Mouse (Mus musculus): ENCODE data around the gene Klrb1c. TPM values are rescaled to one million over a fixed set of nuclear protein-coding genes. Genes with fewer than 3 reads are reported as not detected.
A peak's percentile ranks its signal among the peaks of the same experiment; 100 is the strongest.
"Not testable (repeated sequence)": the region's sequence is repeated elsewhere in the genome, so short reads cannot be mapped to it uniquely, and the experiment has no call there.

The Klrb1c gene
- polyA plus RNA-seq, 1 experiment from 2014 or later = not detected

DNA sequence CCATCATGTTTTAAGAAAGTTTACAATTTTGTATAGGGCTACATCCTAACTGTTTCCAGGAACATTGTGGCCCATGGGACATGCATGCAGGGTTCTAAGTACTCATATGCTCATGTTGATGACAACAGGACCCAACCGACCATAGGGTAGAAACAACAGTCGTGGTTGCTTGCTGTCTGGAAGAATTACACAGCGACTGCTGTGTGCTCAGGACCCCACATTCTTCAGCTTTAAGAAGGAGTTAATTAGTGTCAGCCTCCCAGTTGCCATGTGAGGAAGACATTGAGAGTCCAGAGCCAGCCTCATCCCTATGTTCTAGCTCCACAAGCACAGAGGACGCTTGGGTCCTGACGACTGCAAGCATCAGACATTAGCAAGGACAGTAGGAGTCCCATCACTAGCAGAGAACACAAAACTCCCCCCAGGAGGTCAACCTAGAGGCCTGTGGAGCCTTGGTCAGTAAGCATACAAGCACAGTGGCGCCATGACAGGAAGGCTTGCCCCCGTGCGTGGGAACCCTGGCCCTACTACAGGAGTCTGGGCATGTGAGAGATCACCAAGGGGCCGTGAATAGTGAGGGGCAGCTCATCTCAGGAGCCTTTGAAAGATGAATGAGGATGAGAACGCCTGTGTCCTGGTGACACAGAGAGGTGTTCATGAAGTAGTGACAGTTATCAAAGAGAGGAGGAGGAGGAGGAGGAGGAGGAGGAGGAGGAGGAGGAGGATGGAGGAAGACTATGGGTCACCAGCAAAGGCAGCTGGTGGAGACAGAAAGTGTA, 25.9 kb downstream of the Klrb1c start:
- not testable (repeated sequence) for DNase-seq; H3K9ac ChIP-seq (replicated peaks; ENCODE audit: low read length); H3K36me3 ChIP-seq (ENCODE audit: control insufficient read depth, insufficient read depth, low read length); H3K4me1 ChIP-seq (ENCODE audit: control insufficient read depth, insufficient read depth, low read length); H3K9me3 ChIP-seq (ENCODE audit: control insufficient read depth, low read length); H3K27me3 ChIP-seq (ENCODE audit: control insufficient read depth, insufficient read depth, low read length); ATAC-seq (ENCODE audit: low FRiP score, low TSS enrichment)
- Histone ChIP-seq H3K4me3 (replicated peaks; ENCODE audit: low read depth, low read length) (peak overlapping the region; percentile 52), H3K27ac (replicated peaks; ENCODE audit: low read depth, low read length) (peak overlapping the region; percentile 85; the same call in 1 of the 2 replicates), H3K4me2 (ENCODE audit: low read length) (peak overlapping the region; percentile 65)
- WGBS = 64% methylated on average over 10 of the region's 10 CpGs

DNA sequence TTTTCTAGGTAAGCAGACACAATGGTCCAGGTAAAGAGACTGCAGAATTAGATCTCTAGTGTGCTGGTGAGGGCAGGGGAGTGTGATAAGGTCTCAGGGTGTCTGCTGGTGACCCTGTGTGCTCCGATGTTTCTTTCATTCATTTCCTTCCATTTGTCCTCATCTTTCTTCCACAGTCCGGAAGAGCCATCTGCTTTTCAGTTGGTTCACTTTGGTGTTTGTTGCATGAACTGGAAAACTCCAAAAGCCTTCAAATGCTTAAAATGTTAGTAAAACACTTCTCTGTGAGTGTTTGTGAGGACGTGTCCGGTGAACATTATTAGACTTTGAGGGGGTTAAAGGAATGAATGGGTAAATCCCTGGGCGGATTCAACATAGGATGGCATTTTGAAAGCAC, 27.9 kb downstream of the Klrb1c start:
- ATAC-seq (ENCODE audit: low FRiP score, low TSS enrichment) (no peak), DNase-seq (peak; percentile 49)
- Histone ChIP-seq H3K9ac (replicated peaks; ENCODE audit: low read length) (peak overlapping the region; percentile 54), H3K4me2 (ENCODE audit: low read length) (peak overlapping the region; percentile 45), H3K36me3 (ENCODE audit: control insufficient read depth, insufficient read depth, low read length) (no peaks in the 10 kb centered on the region), H3K4me1 (ENCODE audit: control insufficient read depth, insufficient read depth, low read length) (peaks cover 7% of the 10 kb centered on the region; the same call in 1 of the 2 replicates), H3K27me3 (ENCODE audit: control insufficient read depth, insufficient read depth, low read length) (no peaks in the 10 kb centered on the region), H3K27ac (replicated peaks; ENCODE audit: low read depth, low read length) (peak overlapping the region; percentile 80), H3K4me3 (replicated peaks; ENCODE audit: low read depth, low read length) (peak overlapping the region; percentile 58), H3K9me3 (ENCODE audit: control insufficient read depth, low read length) (no peaks in the 10 kb centered on the region)
- 44% methylated on average over 5 of the region's 5 CpGs for WGBS

DNA sequence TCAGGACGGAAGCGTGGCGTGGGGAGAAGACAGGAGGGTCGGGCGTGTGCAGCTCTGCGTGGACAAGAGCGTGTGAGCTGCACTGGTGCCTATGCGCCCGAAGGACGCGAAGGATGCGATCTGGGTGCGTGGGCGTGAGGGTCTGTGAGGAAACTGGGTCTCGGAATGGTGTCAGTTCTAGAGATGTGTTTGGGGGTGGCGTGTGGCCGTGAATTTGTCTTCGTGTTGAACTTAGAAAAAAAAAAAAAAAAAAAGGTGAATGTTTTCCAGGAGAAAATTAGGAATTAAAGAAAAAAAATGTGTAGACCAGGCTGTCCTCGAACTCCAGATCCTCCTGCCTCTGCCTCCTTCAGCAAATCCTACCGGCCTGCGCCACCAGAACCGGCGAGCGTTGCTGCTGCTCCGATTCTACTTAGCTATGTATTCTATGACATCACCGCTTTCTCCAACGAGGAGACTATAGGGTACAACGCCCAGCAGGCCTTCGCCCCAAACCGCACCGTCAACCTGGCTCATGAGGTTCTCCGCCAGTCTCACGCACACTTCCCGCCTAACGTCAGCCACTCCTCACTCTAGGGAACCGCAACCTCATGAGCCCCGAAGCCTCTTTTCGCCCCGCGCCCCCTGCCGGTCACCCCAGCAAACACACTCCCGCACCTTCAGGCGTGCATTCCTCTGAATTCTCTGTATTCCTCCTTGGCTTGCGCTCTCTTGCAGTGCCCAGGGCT, 28.4 kb downstream of the Klrb1c start:
- H3K9me3 ChIP-seq (ENCODE audit: control insufficient read depth, low read length); H3K4me1 ChIP-seq (ENCODE audit: control insufficient read depth, insufficient read depth, low read length); H3K27me3 ChIP-seq (ENCODE audit: control insufficient read depth, insufficient read depth, low read length); H3K36me3 ChIP-seq (ENCODE audit: control insufficient read depth, insufficient read depth, low read length): not testable (repeated sequence)
- H3K9ac ChIP-seq (replicated peaks; ENCODE audit: low read length) = peak overlapping the region; percentile 70
- ATAC-seq (ENCODE audit: low FRiP score, low TSS enrichment) (peak; percentile 81), DNase-seq (peak; percentile 92)
- peak overlapping the region; percentile 89 for H3K27ac ChIP-seq (replicated peaks; ENCODE audit: low read depth, low read length)
- under 1% methylated on average over 44 of the region's 44 CpGs for WGBS
- H3K4me3 ChIP-seq (replicated peaks; ENCODE audit: low read depth, low read length) = peak overlapping the region; percentile 58
- H3K4me2 ChIP-seq (ENCODE audit: low read length) = peak overlapping the region; percentile 45

DNA sequence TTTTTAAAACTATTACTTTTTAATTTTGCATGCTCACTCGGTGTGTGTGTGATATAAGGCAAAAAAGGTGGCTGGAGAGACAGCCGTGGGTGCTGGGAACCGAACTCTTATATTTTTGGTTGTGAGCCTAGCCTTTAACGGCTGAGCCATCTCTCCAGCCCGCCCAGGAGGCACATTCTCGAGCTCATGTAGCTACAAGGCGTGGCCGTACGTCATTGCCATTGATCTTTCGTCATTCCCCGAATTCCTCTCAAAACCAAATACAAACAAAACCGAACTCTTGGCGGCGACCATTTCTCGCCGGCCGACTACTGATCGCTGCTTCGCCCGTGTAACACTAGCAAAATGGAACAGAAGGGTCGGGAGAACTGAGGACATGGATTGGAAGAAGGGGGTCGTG, 29.0 kb downstream of the Klrb1c start:
- not testable (repeated sequence) for H3K9me3 ChIP-seq (ENCODE audit: control insufficient read depth, low read length); H3K27me3 ChIP-seq (ENCODE audit: control insufficient read depth, insufficient read depth, low read length); H3K36me3 ChIP-seq (ENCODE audit: control insufficient read depth, insufficient read depth, low read length); H3K4me1 ChIP-seq (ENCODE audit: control insufficient read depth, insufficient read depth, low read length)
- under 1% methylated on average over 22 of the region's 22 CpGs for WGBS
- peak overlapping the region; percentile 58 for H3K4me3 ChIP-seq (replicated peaks; ENCODE audit: low read depth, low read length)
- DNase-seq = peak; percentile 91
- ATAC-seq (ENCODE audit: low FRiP score, low TSS enrichment) = peak; percentile 51
- peak overlapping the region; percentile 40 for H3K4me2 ChIP-seq (ENCODE audit: low read length)
- H3K27ac ChIP-seq (replicated peaks; ENCODE audit: low read depth, low read length) = peak overlapping the region; percentile 89
- peak overlapping the region; percentile 70 for H3K9ac ChIP-seq (replicated peaks; ENCODE audit: low read length)

DNA sequence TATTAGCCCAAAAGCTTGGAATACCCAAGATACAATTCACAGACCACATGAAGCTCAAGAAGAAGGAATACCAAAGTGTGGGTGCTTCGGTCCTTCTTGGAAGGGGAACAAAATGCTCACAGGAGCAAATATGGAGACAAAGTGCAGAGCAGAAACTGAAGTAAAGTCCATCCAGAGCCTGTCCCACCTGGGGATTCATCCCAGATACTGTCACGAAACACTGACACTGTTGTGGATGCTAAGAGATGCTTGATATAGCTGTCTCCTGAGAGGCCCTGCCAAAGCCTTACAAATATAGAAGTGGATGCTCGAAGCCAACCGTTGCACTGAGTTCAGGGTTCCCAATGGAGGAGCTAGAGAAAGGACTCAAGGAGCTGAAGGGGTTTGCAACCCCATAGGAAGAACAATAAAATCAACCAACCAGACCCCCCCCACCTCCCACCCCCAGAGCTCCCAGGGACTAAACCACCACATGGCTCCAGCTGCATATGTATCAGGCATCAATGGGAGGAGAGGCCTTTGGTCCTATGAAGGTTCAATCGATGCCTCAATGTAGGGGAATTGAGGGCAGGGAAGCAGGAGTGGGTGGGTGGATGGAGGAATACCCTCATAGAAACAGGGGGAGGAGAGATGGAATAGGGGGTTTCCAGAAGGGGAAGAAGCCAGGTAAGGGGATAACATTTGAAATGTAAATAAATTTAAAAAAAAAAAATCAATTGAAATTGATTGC, 29.6 kb downstream of the Klrb1c start:
- ATAC-seq (ENCODE audit: low FRiP score, low TSS enrichment) = no peak
- no peaks in the 10 kb centered on the region for H3K36me3 ChIP-seq (ENCODE audit: control insufficient read depth, insufficient read depth, low read length)
- peak; percentile 21 for DNase-seq
- H3K9me3 ChIP-seq (ENCODE audit: control insufficient read depth, low read length) = no peaks in the 10 kb centered on the region
- H3K4me3 ChIP-seq (replicated peaks; ENCODE audit: low read depth, low read length) = peak overlapping the region; percentile 58; the same call in 1 of the 2 replicates
- H3K4me2 ChIP-seq (ENCODE audit: low read length) = peak overlapping the region; percentile 34
- 0 out of 2 replicates have a peak overlapping the region, but pooled peaks have one; percentile 16 for H3K27ac ChIP-seq (replicated peaks; ENCODE audit: low read depth, low read length)
- 79% methylated on average over 5 of the region's 5 CpGs for WGBS
- H3K27me3 ChIP-seq (ENCODE audit: control insufficient read depth, insufficient read depth, low read length) = no peaks in the 10 kb centered on the region
- no peak overlapping the region for H3K9ac ChIP-seq (replicated peaks; ENCODE audit: low read length)
- H3K4me1 ChIP-seq (ENCODE audit: control insufficient read depth, insufficient read depth, low read length) = 0 out of 2 replicates have a peak, but pooled peaks cover 7% of the 10 kb centered on the region

DNA sequence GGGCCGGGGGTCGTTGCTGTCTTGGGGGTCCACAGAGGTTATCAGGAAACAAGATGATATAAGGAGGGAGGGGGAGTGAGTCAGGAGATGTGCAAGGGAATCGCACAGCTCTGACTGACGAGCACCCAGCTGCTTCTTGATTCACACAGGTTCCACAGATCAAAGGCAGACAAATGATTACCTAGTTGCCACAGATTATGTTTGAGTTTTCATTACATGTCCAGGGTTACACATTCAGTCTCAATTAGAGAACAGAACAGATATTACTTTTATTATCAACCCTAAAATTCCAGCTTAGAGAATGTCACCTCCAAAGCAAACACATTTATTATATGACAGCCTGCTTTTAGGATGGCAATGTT, 33.6 kb downstream of the Klrb1c start:
- not testable (repeated sequence) for H3K4me3 ChIP-seq (replicated peaks; ENCODE audit: low read depth, low read length); DNase-seq; H3K9me3 ChIP-seq (ENCODE audit: control insufficient read depth, low read length); ATAC-seq (ENCODE audit: low FRiP score, low TSS enrichment); H3K4me1 ChIP-seq (ENCODE audit: control insufficient read depth, insufficient read depth, low read length); H3K9ac ChIP-seq (replicated peaks; ENCODE audit: low read length); H3K27ac ChIP-seq (replicated peaks; ENCODE audit: low read depth, low read length); H3K27me3 ChIP-seq (ENCODE audit: control insufficient read depth, insufficient read depth, low read length); H3K36me3 ChIP-seq (ENCODE audit: control insufficient read depth, insufficient read depth, low read length); H3K4me2 ChIP-seq (ENCODE audit: low read length)
- 67% methylated on average over 4 of the region's 4 CpGs for WGBS

DNA sequence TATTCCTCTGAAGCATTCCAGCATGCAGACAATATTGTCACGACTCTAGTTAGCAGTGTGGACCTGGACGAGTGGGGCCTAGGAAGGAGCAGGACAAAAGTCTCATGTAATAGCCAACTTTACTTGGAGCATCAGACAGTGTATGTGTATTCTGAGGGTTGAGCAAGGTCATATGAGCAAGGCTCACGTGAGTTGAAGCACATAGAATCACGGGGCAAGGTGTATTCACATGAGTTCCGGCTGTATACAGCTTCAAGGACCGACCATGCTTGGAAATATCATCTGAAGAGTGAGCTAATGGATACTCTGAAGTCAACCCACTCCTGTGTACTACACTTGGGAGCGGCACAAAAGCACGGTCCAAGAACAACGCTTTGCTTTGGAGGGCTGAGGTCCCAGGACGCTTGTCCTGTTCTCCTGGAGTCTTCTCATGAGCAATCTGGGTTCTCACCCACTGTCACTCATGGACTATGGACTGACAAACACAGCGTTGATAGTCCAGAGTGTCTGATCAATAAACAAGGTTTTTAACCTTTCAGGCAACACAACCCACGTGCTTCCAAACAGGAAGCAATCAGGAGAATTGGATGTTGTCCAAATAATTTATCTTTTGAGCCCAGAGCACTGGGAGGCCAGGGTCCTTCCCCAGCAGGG, 34.1 kb downstream of the Klrb1c start:
- peak overlapping the region; percentile 67; the same call in 1 of the 2 replicates for H3K27ac ChIP-seq (replicated peaks; ENCODE audit: low read depth, low read length)

DNA sequence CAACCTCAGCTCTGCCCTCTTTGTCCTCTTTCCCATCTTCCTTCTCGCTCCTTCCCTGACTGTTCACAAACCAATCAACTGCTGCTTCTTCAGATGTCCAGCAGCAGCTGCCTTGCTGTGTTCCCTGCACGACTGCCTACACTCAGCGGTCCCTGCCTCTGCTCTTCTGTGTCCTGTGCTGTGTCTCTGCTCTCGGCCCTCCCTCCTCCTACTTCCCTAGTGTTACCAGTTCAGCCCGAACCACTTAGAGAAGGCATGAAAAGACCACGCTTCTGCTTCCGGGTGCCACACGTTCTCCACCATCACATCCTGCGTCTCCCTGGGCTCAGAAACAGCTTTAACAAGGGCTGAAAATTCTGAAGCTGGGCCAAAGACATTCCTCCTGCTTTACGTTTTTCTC, 34.8 kb downstream of the Klrb1c start:
- H3K4me1 ChIP-seq (ENCODE audit: control insufficient read depth, insufficient read depth, low read length); H3K4me3 ChIP-seq (replicated peaks; ENCODE audit: low read depth, low read length); H3K9ac ChIP-seq (replicated peaks; ENCODE audit: low read length); H3K36me3 ChIP-seq (ENCODE audit: control insufficient read depth, insufficient read depth, low read length); H3K27me3 ChIP-seq (ENCODE audit: control insufficient read depth, insufficient read depth, low read length); H3K9me3 ChIP-seq (ENCODE audit: control insufficient read depth, low read length): not testable (repeated sequence)
- 30% methylated on average over 10 of the region's 10 CpGs for WGBS
- peak; percentile 68; the same call in 1 of the 2 replicates for ATAC-seq (ENCODE audit: low FRiP score, low TSS enrichment)
- Histone ChIP-seq H3K27ac (replicated peaks; ENCODE audit: low read depth, low read length) (peak overlapping the region; percentile 67), H3K4me2 (ENCODE audit: low read length) (peak overlapping the region; percentile 30; the same call in 1 of the 2 replicates)
- peak; percentile 30 for DNase-seq

More for the DNA sequence above, 34.1 kb downstream of the Klrb1c start:
- not testable (repeated sequence) for H3K36me3 ChIP-seq (ENCODE audit: control insufficient read depth, insufficient read depth, low read length); H3K4me1 ChIP-seq (ENCODE audit: control insufficient read depth, insufficient read depth, low read length); H3K27me3 ChIP-seq (ENCODE audit: control insufficient read depth, insufficient read depth, low read length); DNase-seq; H3K9ac ChIP-seq (replicated peaks; ENCODE audit: low read length); ATAC-seq (ENCODE audit: low FRiP score, low TSS enrichment); H3K9me3 ChIP-seq (ENCODE audit: control insufficient read depth, low read length); H3K4me2 ChIP-seq (ENCODE audit: low read length); H3K4me3 ChIP-seq (replicated peaks; ENCODE audit: low read depth, low read length)
- WGBS = 87% methylated on average over 12 of the region's 12 CpGs
